8 mouse cellular contexts compared by ENCODE assay signal in genomic region chr8:114205221-114205901, GRCm38 (mm10). TPM values are rescaled to one million over a fixed set of nuclear protein-coding genes. Genes with fewer than 3 reads are reported as not detected.
DNase-seq lines count a peak whose midpoint lies in the region; ATAC-seq and TF ChIP-seq lines count a peak whose summit lies in the region.

Gene Vat1l, plus strand, starts transcription at chr8:114205612.

- intact Hi-C loops in left cerebral cortex, postnatal 36 days (cut with DNase I), result loop anchor here (10.0 kb wide), 1 partner anchor 101 kb away; no protein-coding TSS in a partner anchor

- CTCF ChIA-PET in Patski (lab: Charles Lee), result no interaction called here

- peak within 1 kb of the TSS; percentile 54 for H3K4me3 ChIP-seq in cortical plate, adult 2 months (ENCODE audit: insufficient read depth, low read length)
- peak within 1 kb of the TSS; percentile 71 for H3K4me3 ChIP-seq in hindbrain, embryonic 10.5 days
- peak within 1 kb of the TSS; percentile 58 for H3K4me3 ChIP-seq in neural tube, embryonic 14.5 days (ENCODE audit: low read depth, low read length)

- under 1% methylated on average over 39 of the region's 39 CpGs for WGBS in hindbrain, embryonic 10.5 days
- under 1% methylated on average over 39 of the region's 39 CpGs for WGBS in neural tube, embryonic 14.5 days

- ATAC-seq in Patski, result peak; percentile 61
- ATAC-seq in neural tube, embryonic 14.5 days (ENCODE audit: low read depth), result peak; percentile 87

- no peak for TF ChIP-seq CTCF in Patski (IDR thresholded peaks at IDR 0.05)
- no peak for TF ChIP-seq CTCF in cortical plate, adult 2 months (IDR thresholded peaks at IDR 0.05; ENCODE audit: extremely low read depth, insufficient read depth, low read length)

- H3K9me3 ChIP-seq in hindbrain, embryonic 10.5 days, result no peaks in the 10 kb centered on the region
- no peaks in the 10 kb centered on the region for H3K9me3 ChIP-seq in neural tube, embryonic 14.5 days (ENCODE audit: control insufficient read depth, low read length)

- POLR2A ChIA-PET in Patski (lab: Charles Lee), result no interaction called here

- peaks cover 25% of the 10 kb centered on the region for H3K27me3 ChIP-seq in Patski
- H3K27me3 ChIP-seq in hindbrain, embryonic 10.5 days (ENCODE audit: insufficient read depth, poor library complexity, severe bottlenecking), result peaks cover 25% of the 10 kb centered on the region
- no peaks in the 10 kb centered on the region for H3K27me3 ChIP-seq in neural tube, embryonic 14.5 days (ENCODE audit: control insufficient read depth, insufficient read depth, low read length)

- H3K4me1 ChIP-seq in cortical plate, adult 2 months (ENCODE audit: control insufficient read depth, insufficient read depth, low read length), result 0 out of 2 replicates have a peak, but pooled peaks cover 2% of the 10 kb centered on the region
- peaks cover 31% of the 10 kb centered on the region for H3K4me1 ChIP-seq in hindbrain, embryonic 10.5 days (replicated peaks)
- H3K4me1 ChIP-seq in neural tube, embryonic 14.5 days (ENCODE audit: control insufficient read depth, insufficient read depth, low read length), result 0 out of 2 replicates have a peak, but pooled peaks cover 14% of the 10 kb centered on the region

- H3K27ac ChIP-seq in cortical plate, adult 2 months (ENCODE audit: insufficient read depth, low read length), result no peak within 1 kb of the TSS
- peak within 1 kb of the TSS; percentile 83 for H3K27ac ChIP-seq in hindbrain, embryonic 10.5 days
- H3K27ac ChIP-seq in neural tube, embryonic 14.5 days (ENCODE audit: low read depth, low read length), result peak within 1 kb of the TSS; percentile 69

- TF ChIP-seq POLR2A in cortical plate, adult 2 months (IDR thresholded peaks at IDR 0.05; ENCODE audit: extremely low read depth, insufficient read depth, low read length), result no peak

- in situ Hi-C loops in Patski (cut with MboI; ENCODE audit: low pct_unique_long_range_greater_than_20kb), result no loop called here

- H3K4me2 ChIP-seq in neural tube, embryonic 14.5 days (ENCODE audit: low read depth, low read length), result peak within 1 kb of the TSS; percentile 75

- DNase-seq in 3134 (ENCODE audit: extremely low read depth, insufficient read length, low spot score) (peak; percentile 11), Patski (ENCODE audit: low read depth, low spot score) (no peak)
- peak; percentile 74 for DNase-seq in hindbrain, embryonic 10.5 days (ENCODE audit: low spot score)
- DNase-seq in left cerebral cortex, postnatal 36 days (ENCODE audit: low spot score in 2 of 2), result peak; percentile 42 to 57
- DNase-seq in ovary, adult 18-20 months (ENCODE audit: low spot score), result no peak
- no peak for DNase-seq in lung, adult 18-20 months

- peak within 1 kb of the TSS; percentile 60 for H3K9ac ChIP-seq in neural tube, embryonic 14.5 days (replicated peaks; ENCODE audit: low read depth, low read length)

- H3K36me3 ChIP-seq in hindbrain, embryonic 10.5 days, result no peaks in the 10 kb centered on the region
- H3K36me3 ChIP-seq in neural tube, embryonic 14.5 days (ENCODE audit: control insufficient read depth, insufficient read depth, low read length), result no peaks in the 10 kb centered on the region

RNA-seq across cellular contexts. Expression of gene Vat1l, which starts in this region (rescaled TPM):
- polyA plus RNA-seq in Patski (2021), result 0.21 TPM
- polyA plus RNA-seq in cortical plate, adult 2 months (2012; rRNA removed), result 24.6 and 33.0 TPM in 2 replicates
- 10.9 and 11.9 TPM in 2 replicates for polyA plus RNA-seq in hindbrain, embryonic 10.5 days (2016; fragmentation: Nextera tagmentation; extraction: Ambion mirVana)
- total RNA-seq in left cerebral cortex, postnatal 36 days (2021), result 10 to 100 TPM; 35.3 to 49.9 TPM
- 38.9 and 42.1 TPM in 2 replicates for polyA plus RNA-seq in neural tube, embryonic 14.5 days (2014; fragmentation: Nextera tagmentation; extraction: Ambion mirVana)

Comparison
In these comparisons a context has a peak if more than half of its experiments do, and no peak if none do; other contexts are left out.
1. Peak in ATAC-seq in Patski; RNA of the gene not detected or under 1 TPM.
2. DNase-seq: peak in 3134 (single experiment), hindbrain, embryonic 10.5 days (single experiment) and left cerebral cortex, postnatal 36 days (2 of 2); none in Patski (single experiment), ovary, adult 18-20 months (single experiment) and lung, adult 18-20 months (0 of 2).
3. Peak in every context shown above with its lines, with median percentiles within 50 percentile points of each other: H3K4me3 ChIP-seq.